Mouse (Mus musculus): ENCODE measurements around the gene 1600014C23Rik. TPM values are rescaled to one million over a fixed set of nuclear protein-coding genes. Genes with fewer than 3 reads are reported as not detected.
A peak's percentile ranks its signal among the peaks of the same experiment; 100 is the strongest.

Gene 1600014C23Rik
- polyA plus RNA-seq, 1 experiment from 2014 or later, result not detected

GRCm38 (mm10) chr17:45711525-45711924 is 22.1 kb downstream of the 1600014C23Rik start:
- Histone ChIP-seq H3K4me2 (no peak overlapping the region), H3K27ac (no peak overlapping the region), H3K4me3 (no peak overlapping the region), H3K36me3 (no peaks in the 10 kb centered on the region), H3K4me1 (no peaks in the 10 kb centered on the region), H3K9ac (no peak overlapping the region), H3K9me3 (replicated peaks) (no peaks in the 10 kb centered on the region), H3K27me3 (replicated peaks) (peaks cover 5% of the 10 kb centered on the region; the same call in 1 of the 2 replicates)
- 31% methylated on average over 3 of the region's 3 CpGs for WGBS (ENCODE audit: insufficient replicate concordance)
- ATAC-seq, result no peak

- no peaks in the 10 kb centered on the region for H3K36me3 ChIP-seq
- H3K9ac ChIP-seq, result no peak overlapping the region
- H3K9me3 ChIP-seq (replicated peaks), result no peaks in the 10 kb centered on the region
- H3K27ac ChIP-seq, result no peak overlapping the region
- WGBS (ENCODE audit: insufficient replicate concordance), result 63% methylated on average over 8 of the region's 8 CpGs
- no peaks in the 10 kb centered on the region for H3K4me1 ChIP-seq
- peaks cover 5% of the 10 kb centered on the region; the same call in 1 of the 2 replicates for H3K27me3 ChIP-seq (replicated peaks)
- no peak overlapping the region for H3K4me3 ChIP-seq
- H3K4me2 ChIP-seq, result no peak overlapping the region
- ATAC-seq, result no peak
Measured at GRCm38 (mm10) chr17:45710407-45710806, 23.2 kb downstream of the 1600014C23Rik start.

- H3K4me3 ChIP-seq, result no peak overlapping the region
- peaks cover 4% of the 10 kb centered on the region for H3K4me1 ChIP-seq
- H3K36me3 ChIP-seq, result no peaks in the 10 kb centered on the region
- no peak for ATAC-seq
- H3K9me3 ChIP-seq (replicated peaks), result no peaks in the 10 kb centered on the region
- WGBS (ENCODE audit: insufficient replicate concordance), result 42% methylated on average over 3 of the region's 3 CpGs
- H3K27ac ChIP-seq, result no peak overlapping the region
- H3K9ac ChIP-seq, result no peak overlapping the region
- no peak overlapping the region for H3K4me2 ChIP-seq
- peaks cover 5% of the 10 kb centered on the region; the same call in 1 of the 2 replicates for H3K27me3 ChIP-seq (replicated peaks)
Measured at GRCm38 (mm10) chr17:45709829-45710228, 23.8 kb downstream of the 1600014C23Rik start.

GRCm38 (mm10) chr17:45708179-45708578 is 25.5 kb downstream of the 1600014C23Rik start:
- Histone ChIP-seq H3K4me3 (no peak overlapping the region), H3K36me3 (no peaks in the 10 kb centered on the region), H3K9ac (no peak overlapping the region), H3K9me3 (replicated peaks) (no peaks in the 10 kb centered on the region), H3K27ac (no peak overlapping the region), H3K27me3 (replicated peaks) (peaks cover 5% of the 10 kb centered on the region; the same call in 1 of the 2 replicates), H3K4me1 (peaks cover 12% of the 10 kb centered on the region), H3K4me2 (no peak overlapping the region)
- WGBS (ENCODE audit: insufficient replicate concordance), result 69% methylated on average over 8 of the region's 8 CpGs
- ATAC-seq, result no peak

GRCm38 (mm10) chr17:45707376-45707775 is 26.3 kb downstream of the 1600014C23Rik start:
- Histone ChIP-seq H3K4me2 (no peak overlapping the region), H3K4me3 (no peak overlapping the region), H3K27me3 (replicated peaks) (peaks cover 5% of the 10 kb centered on the region; the same call in 1 of the 2 replicates), H3K36me3 (no peaks in the 10 kb centered on the region), H3K9me3 (replicated peaks) (no peaks in the 10 kb centered on the region), H3K27ac (no peak overlapping the region), H3K4me1 (peaks cover 20% of the 10 kb centered on the region), H3K9ac (no peak overlapping the region)
- 33% methylated on average over 3 of the region's 3 CpGs for WGBS (ENCODE audit: insufficient replicate concordance)
- no peak for ATAC-seq

- H3K4me2 ChIP-seq, result no peak overlapping the region
- H3K27me3 ChIP-seq (replicated peaks), result peaks cover 5% of the 10 kb centered on the region; the same call in 1 of the 2 replicates
- H3K27ac ChIP-seq, result no peak overlapping the region
- H3K36me3 ChIP-seq, result no peaks in the 10 kb centered on the region
- no peak for ATAC-seq
- no peaks in the 10 kb centered on the region for H3K9me3 ChIP-seq (replicated peaks)
- 39% methylated on average over 5 of the region's 5 CpGs for WGBS (ENCODE audit: insufficient replicate concordance)
- H3K4me1 ChIP-seq, result peaks cover 25% of the 10 kb centered on the region
- H3K4me3 ChIP-seq, result no peak overlapping the region
- no peak overlapping the region for H3K9ac ChIP-seq
Measured at GRCm38 (mm10) chr17:45706796-45707195, 26.8 kb downstream of the 1600014C23Rik start.

GRCm38 (mm10) chr17:45703187-45703586 is 30.5 kb downstream of the 1600014C23Rik start:
- Histone ChIP-seq H3K9me3 (replicated peaks) (no peaks in the 10 kb centered on the region), H3K36me3 (peaks cover 14% of the 10 kb centered on the region), H3K4me3 (no peak overlapping the region), H3K4me1 (peaks cover 43% of the 10 kb centered on the region), H3K27me3 (replicated peaks) (no peaks in the 10 kb centered on the region), H3K9ac (no peak overlapping the region), H3K27ac (no peak overlapping the region), H3K4me2 (0 out of 2 replicates have a peak overlapping the region, but pooled peaks have one; percentile 5)
- peak; percentile 38; the same call in 1 of the 2 replicates for ATAC-seq
- 22% methylated on average over 7 of the region's 7 CpGs for WGBS (ENCODE audit: insufficient replicate concordance)

GRCm38 (mm10) chr17:45702254-45702653 is 31.4 kb downstream of the 1600014C23Rik start:
- H3K27ac ChIP-seq, result no peak overlapping the region
- 46% methylated on average over 4 of the region's 4 CpGs for WGBS (ENCODE audit: insufficient replicate concordance)

GRCm38 (mm10) chr17:45701236-45701591 is 32.4 kb downstream of the 1600014C23Rik start:
- Histone ChIP-seq H3K4me1 (peaks cover 43% of the 10 kb centered on the region), H3K4me3 (no peak overlapping the region), H3K9me3 (replicated peaks) (no peaks in the 10 kb centered on the region), H3K4me2 (no peak overlapping the region), H3K9ac (no peak overlapping the region), H3K27ac (no peak overlapping the region), H3K36me3 (peaks cover 33% of the 10 kb centered on the region), H3K27me3 (replicated peaks) (no peaks in the 10 kb centered on the region)
- 70% methylated on average over 9 of the region's 9 CpGs for WGBS (ENCODE audit: insufficient replicate concordance)
- no peak for ATAC-seq

More at GRCm38 (mm10) chr17:45702254-45702653, 31.4 kb downstream of the 1600014C23Rik start:
- H3K9me3 ChIP-seq (replicated peaks), result no peaks in the 10 kb centered on the region
- no peak overlapping the region for H3K4me3 ChIP-seq
- H3K4me2 ChIP-seq, result no peak overlapping the region
- no peak overlapping the region for H3K9ac ChIP-seq
- H3K27me3 ChIP-seq (replicated peaks), result no peaks in the 10 kb centered on the region
- H3K4me1 ChIP-seq, result peaks cover 43% of the 10 kb centered on the region
- peaks cover 23% of the 10 kb centered on the region for H3K36me3 ChIP-seq
- no peak for ATAC-seq

- H3K27ac ChIP-seq, result peak overlapping the region; percentile 43; the same call in 1 of the 2 replicates
- no peak for ATAC-seq
Measured at GRCm38 (mm10) chr17:45700496-45701235, 33.0 kb downstream of the 1600014C23Rik start.

GRCm38 (mm10) chr17:45699039-45699740 is 34.5 kb downstream of the 1600014C23Rik start:
- Histone ChIP-seq H3K9ac (no peak overlapping the region), H3K4me1 (peaks cover 53% of the 10 kb centered on the region), H3K4me2 (no peak overlapping the region), H3K36me3 (peaks cover 37% of the 10 kb centered on the region), H3K4me3 (no peak overlapping the region), H3K9me3 (replicated peaks) (no peaks in the 10 kb centered on the region), H3K27me3 (replicated peaks) (no peaks in the 10 kb centered on the region), H3K27ac (no peak overlapping the region)
- 80% methylated on average over 3 of the region's 3 CpGs for WGBS (ENCODE audit: insufficient replicate concordance)
- no peak for ATAC-seq

More at GRCm38 (mm10) chr17:45700496-45701235, 33.0 kb downstream of the 1600014C23Rik start:
- Histone ChIP-seq H3K36me3 (peaks cover 35% of the 10 kb centered on the region), H3K4me2 (no peak overlapping the region), H3K4me3 (no peak overlapping the region), H3K4me1 (peaks cover 46% of the 10 kb centered on the region), H3K27me3 (replicated peaks) (no peaks in the 10 kb centered on the region), H3K9ac (no peak overlapping the region), H3K9me3 (replicated peaks) (no peaks in the 10 kb centered on the region)
- WGBS (ENCODE audit: insufficient replicate concordance), result 63% methylated on average over 9 of the region's 16 CpGs

- Histone ChIP-seq H3K4me3 (no peak overlapping the region), H3K27ac (no peak overlapping the region), H3K4me1 (peaks cover 59% of the 10 kb centered on the region), H3K9me3 (replicated peaks) (no peaks in the 10 kb centered on the region), H3K9ac (no peak overlapping the region), H3K27me3 (replicated peaks) (no peaks in the 10 kb centered on the region), H3K36me3 (peaks cover 37% of the 10 kb centered on the region), H3K4me2 (no peak overlapping the region)
- no peak for ATAC-seq
- 84% methylated on average over 6 of the region's 6 CpGs for WGBS (ENCODE audit: insufficient replicate concordance)
Measured at GRCm38 (mm10) chr17:45698368-45698767, 35.3 kb downstream of the 1600014C23Rik start.

Measured in liver, embryonic 12.5 days (tissue).